Mouse (Mus musculus) megakaryocyte, embryonic 14.5 days (primary cell): ENCODE data around the gene Cd37.

Source experiments
- FLI1 ChIP-seq: IDR thresholded peaks from 2 replicates; pipeline ENCODE4 v1.6.1; 2012; ENCODE audit warnings: low read length, inconsistent platforms, mixed read lengths
- GATA1 ChIP-seq: IDR thresholded peaks from 3 replicates; pipeline ENCODE4 v1.6.1; 2012; ENCODE audit warnings: mixed read lengths, low read length, inconsistent platforms, borderline replicate concordance

DNA sequence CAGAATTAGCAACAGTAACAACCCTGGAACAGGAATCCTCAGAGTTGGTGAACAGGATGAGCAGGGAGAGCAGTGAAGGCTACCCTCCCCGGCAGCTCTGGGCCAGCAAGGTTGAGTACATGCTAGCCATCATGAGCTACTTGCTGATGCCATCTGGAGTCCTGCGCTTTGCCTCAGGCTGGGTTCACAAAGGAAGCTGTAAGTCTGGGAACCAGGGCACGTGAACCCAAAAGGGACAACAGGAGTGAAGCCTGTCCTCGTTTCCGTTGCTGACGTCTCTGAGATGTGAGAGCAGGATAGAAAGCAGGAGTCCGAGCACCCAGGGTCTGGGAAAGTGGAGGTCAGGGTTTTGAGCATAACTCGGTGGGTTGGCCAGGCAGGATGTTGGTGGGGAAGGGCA is 20.4 kb upstream of the Cd37 start:
- TF ChIP-seq GATA1 (no peak), FLI1 (no peak)
